26 mouse cellular contexts compared by ENCODE assay signal in the genomic region with DNA sequence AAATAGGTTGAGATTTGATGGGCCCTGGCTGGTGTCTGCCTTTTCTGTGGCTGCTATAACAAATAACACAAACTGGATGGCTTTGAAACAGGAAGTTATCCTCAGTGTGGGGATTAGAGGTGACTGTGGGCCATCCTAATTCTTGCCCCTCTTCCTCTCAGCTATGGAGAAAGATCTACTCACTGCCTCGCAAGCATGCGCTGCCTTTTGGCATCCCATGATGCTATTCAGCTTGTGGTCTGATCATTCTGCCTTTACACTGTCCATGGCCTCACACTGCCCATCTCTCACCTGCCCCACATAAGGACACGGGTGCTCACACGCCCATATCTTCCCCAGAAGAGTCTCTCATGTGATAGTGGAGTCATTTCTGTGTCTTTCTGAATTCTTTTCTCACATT.
DNase-seq lines count a peak whose midpoint lies in the region; ATAC-seq and TF ChIP-seq lines count a peak whose summit lies in the region.
"Had no signal": no experiment of that assay in that cellular context is flagged by ENCODE, and none has a peak within 500 bp of the region (broad histone marks: within the 10 kb centered on the region; RNA-seq: fewer than 3 reads in every experiment).

No protein-coding gene starts in this region.

- no peaks in the 10 kb centered on the region for H3K27me3 ChIP-seq in heart, embryonic 11.5 days (ENCODE audit: control insufficient read depth, insufficient read depth, low read length)
- H3K27me3 ChIP-seq in heart, embryonic 13.5 days (replicated peaks): no peaks in the 10 kb centered on the region
- no peaks in the 10 kb centered on the region for H3K27me3 ChIP-seq in liver, embryonic 15.5 days
- H3K27me3 ChIP-seq in lung, postnatal 0 days (replicated peaks; ENCODE audit: insufficient read depth, low read length): no peaks in the 10 kb centered on the region
- H3K27me3 ChIP-seq: CH12.LX; forebrain, embryonic 13.5 days; Patski had no signal

- TF ChIP-seq EP300 in lung, postnatal 0 days (IDR thresholded peaks at IDR 0.05): no peak

- H3K9me3 ChIP-seq in heart, embryonic 11.5 days (replicated peaks; ENCODE audit: control insufficient read depth, low read length): no peaks in the 10 kb centered on the region
- H3K9me3 ChIP-seq in heart, embryonic 13.5 days: no peaks in the 10 kb centered on the region
- no peaks in the 10 kb centered on the region for H3K9me3 ChIP-seq in liver, embryonic 15.5 days (replicated peaks)
- no peaks in the 10 kb centered on the region for H3K9me3 ChIP-seq in lung, postnatal 0 days (ENCODE audit: low read length)
- H3K9me3 ChIP-seq: forebrain, embryonic 10.5 days; forebrain, embryonic 13.5 days; G1E had no signal

- no peak overlapping the region for H3K4me2 ChIP-seq in heart, embryonic 11.5 days
- no peak overlapping the region for H3K4me2 ChIP-seq in heart, embryonic 13.5 days
- H3K4me2 ChIP-seq in liver, embryonic 15.5 days: no peak overlapping the region
- no peak overlapping the region for H3K4me2 ChIP-seq in lung, postnatal 0 days (replicated peaks; ENCODE audit: low read depth, low read length)
- H3K4me2 ChIP-seq: forebrain, embryonic 13.5 days; hindbrain, embryonic 14.5 days had no signal

- 87% methylated on average over 4 of the region's 4 CpGs for whole genome bisulfite sequencing in heart, embryonic 11.5 days (ENCODE audit: insufficient replicate concordance)
- 78% methylated on average over 4 of the region's 4 CpGs for whole genome bisulfite sequencing in heart, embryonic 13.5 days
- WGBS in liver, embryonic 15.5 days (ENCODE audit: insufficient replicate concordance): 59% methylated on average over 4 of the region's 4 CpGs
- 78% methylated on average over 4 of the region's 4 CpGs for WGBS in lung, postnatal 0 days

- peaks cover 55% of the 10 kb centered on the region for H3K4me1 ChIP-seq in heart, embryonic 11.5 days (ENCODE audit: control insufficient read depth, insufficient read depth, low read length)
- peaks cover 67% of the 10 kb centered on the region for H3K4me1 ChIP-seq in heart, embryonic 13.5 days
- H3K4me1 ChIP-seq in liver, embryonic 15.5 days (replicated peaks): peaks cover 91% of the 10 kb centered on the region
- H3K4me1 ChIP-seq in lung, postnatal 0 days (ENCODE audit: insufficient read depth, low read depth, low read length): peaks cover 35% of the 10 kb centered on the region; the same call in 1 of the 2 replicates
- H3K4me1 ChIP-seq: forebrain, embryonic 13.5 days had no signal

- H3K4me3 ChIP-seq in heart, embryonic 11.5 days (ENCODE audit: low read depth, low read length): no peak overlapping the region
- H3K4me3 ChIP-seq in heart, embryonic 13.5 days: no peak overlapping the region
- H3K4me3 ChIP-seq in liver, embryonic 15.5 days (replicated peaks): no peak overlapping the region
- H3K4me3 ChIP-seq in lung, postnatal 0 days (ENCODE audit: low read depth, low read length): no peak overlapping the region
- H3K4me3 ChIP-seq: forebrain, embryonic 10.5 days; forebrain, embryonic 13.5 days had no signal

- peak; percentile 87 for DNase-seq in heart, adult 11 months
- DNase-seq in heart, adult 9 months (ENCODE audit: low spot score in 2 of 2): no peak
- no peak for DNase-seq in liver
- no peak for DNase-seq in lung, postnatal 0 days (ENCODE audit: low spot score)
- DNase-seq in lung, adult 18-20 months: no peak
- DNase-seq: adrenal gland, postnatal 10 days; adrenal gland, postnatal 36 days; B cell, adult 2 months; cerebellum, adult 18-20 months; cerebellum, adult 9-10 months; cerebellum, postnatal 14 days; gastrocnemius, postnatal 25 days; heart, postnatal 4 days had no signal

- H3K27ac ChIP-seq in heart, embryonic 11.5 days (ENCODE audit: low read depth, low read length): no peak overlapping the region
- peak overlapping the region; percentile 41 for H3K27ac ChIP-seq in heart, embryonic 13.5 days (replicated peaks)
- H3K27ac ChIP-seq in liver, embryonic 15.5 days (replicated peaks): peak overlapping the region; percentile 43; the same call in 1 of the 2 replicates
- 0 out of 2 replicates have a peak overlapping the region, but pooled peaks have one; percentile 0 for H3K27ac ChIP-seq in lung, postnatal 0 days (ENCODE audit: low read length)
- H3K27ac ChIP-seq: forebrain, embryonic 10.5 days; forebrain, embryonic 13.5 days; hindbrain, embryonic 14.5 days; hindbrain, postnatal 0 days had no signal

- H3K9ac ChIP-seq in heart, embryonic 11.5 days (ENCODE audit: low read depth, low read length): no peak overlapping the region
- H3K9ac ChIP-seq in heart, embryonic 13.5 days: peak overlapping the region; percentile 0; the same call in 1 of the 2 replicates
- H3K9ac ChIP-seq in liver, embryonic 15.5 days: no peak overlapping the region
- no peak overlapping the region for H3K9ac ChIP-seq in lung, postnatal 0 days (replicated peaks; ENCODE audit: low read depth)
- H3K9ac ChIP-seq: forebrain, embryonic 13.5 days; hindbrain, embryonic 14.5 days had no signal

- ATAC-seq in heart, embryonic 11.5 days (replicated peaks; ENCODE audit: insufficient number of reproducible peaks, low FRiP score, low TSS enrichment): no peak
- ATAC-seq in heart, embryonic 13.5 days (ENCODE audit: extremely low read depth, insufficient number of reproducible peaks, low FRiP score, low TSS enrichment): no peak
- ATAC-seq in liver, embryonic 15.5 days (ENCODE audit: insufficient read depth): no peak
- no peak for ATAC-seq in lung, postnatal 0 days
- ATAC-seq: forebrain, embryonic 13.5 days; forebrain, embryonic 16.5 days; hindbrain, postnatal 0 days; inflammation-experienced regulatory T-cells, adult 6 months; intestine, embryonic 16.5 days; Patski had no signal

- no peak for TF ChIP-seq CTCF in lung, postnatal 0 days (IDR thresholded peaks at IDR 0.05)

- H3K36me3 ChIP-seq in heart, embryonic 11.5 days (ENCODE audit: control insufficient read depth, insufficient read depth, low read length): no peaks in the 10 kb centered on the region
- 0 out of 2 replicates have a peak, but pooled peaks cover 5% of the 10 kb centered on the region for H3K36me3 ChIP-seq in heart, embryonic 13.5 days
- peaks cover 10% of the 10 kb centered on the region; the same call in 1 of the 2 replicates for H3K36me3 ChIP-seq in liver, embryonic 15.5 days (replicated peaks)
- H3K36me3 ChIP-seq in lung, postnatal 0 days (ENCODE audit: insufficient read depth, low read length): no peaks in the 10 kb centered on the region
- H3K36me3 ChIP-seq: forebrain, embryonic 10.5 days had no signal
